Mouse (Mus musculus) cortical plate, adult 2 months (tissue): ENCODE data around the gene Phf3.

Experiments
- CTCF ChIP-seq: fragments of 200-500 bp; IDR thresholded peaks from 2 replicates; pipeline ENCODE4 v1.5.1; 2011; ENCODE audit warnings: mild to moderate bottlenecking, control low read depth, low read length; ENCODE audit not compliant: insufficient read depth; ENCODE audit errors: extremely low read depth
- POLR2A ChIP-seq: fragments of 200-500 bp; IDR thresholded peaks from 2 replicates; pipeline ENCODE4 v1.6.1; 2011; ENCODE audit warnings: mild to moderate bottlenecking, low read length, control low read depth; ENCODE audit not compliant: insufficient read depth; ENCODE audit errors: extremely low read depth

- TF ChIP-seq POLR2A, result no peak
- no peak for TF ChIP-seq CTCF
These were observed 54.3 kb downstream of the Phf3 start for GRCm38 (mm10) chr1:30819414-30819813.
